Mouse (Mus musculus): ENCODE measurements around the gene Iqcf1. TPM values are rescaled to one million over a fixed set of nuclear protein-coding genes. Genes with fewer than 3 reads are reported as not detected.

Gene Iqcf1
- polyA plus RNA-seq, 1 experiment = not detected

DNA sequence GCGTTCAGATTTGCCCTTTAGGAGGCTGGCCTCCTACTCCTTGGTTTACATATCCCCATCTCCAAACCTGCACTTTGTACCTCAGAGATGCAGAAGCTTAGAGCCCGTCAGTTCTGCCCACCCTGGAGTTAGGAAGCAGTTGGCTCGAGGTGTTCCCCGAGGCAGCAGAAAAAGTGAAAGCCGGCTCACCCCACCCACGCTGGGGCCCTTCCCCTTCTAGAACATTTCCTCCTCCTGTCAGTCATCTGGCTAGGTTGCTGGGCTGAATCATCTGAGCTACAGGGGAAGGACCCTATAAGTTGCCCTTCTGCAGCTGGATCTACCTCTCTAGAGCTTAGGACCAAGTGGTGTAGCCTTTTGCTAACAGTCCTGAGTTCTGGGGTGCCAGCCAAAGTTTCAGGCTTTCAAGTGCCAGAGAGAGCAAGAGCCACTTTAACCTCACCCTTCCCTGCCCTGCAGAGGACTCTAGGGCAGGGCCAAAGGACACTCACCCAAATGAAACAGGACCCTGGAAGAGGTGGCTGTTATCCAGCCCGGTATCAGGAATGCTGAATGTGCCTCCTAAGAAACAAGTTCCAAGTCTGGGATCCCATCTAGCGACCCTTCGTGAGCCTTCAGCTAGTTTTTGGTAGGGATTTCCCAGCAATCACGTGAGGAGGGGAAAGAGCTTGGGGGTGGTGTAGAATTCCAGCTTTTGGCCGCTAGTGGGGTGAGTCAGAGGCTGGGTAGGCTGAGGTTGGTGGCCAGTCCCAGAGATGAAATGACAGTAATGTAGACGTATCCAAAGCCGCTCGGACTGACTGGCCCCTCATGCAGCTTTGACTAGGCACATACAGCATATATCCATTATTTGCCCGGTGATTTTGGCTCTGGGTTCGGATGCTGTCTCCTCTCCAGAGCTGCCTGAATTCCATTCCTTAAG lies 23.5 kb upstream of the Iqcf1 start:
- Histone ChIP-seq H3K9me3 (ENCODE audit: control insufficient read depth, low read length) (no peaks in the 10 kb centered on the region), H3K27me3 (ENCODE audit: control insufficient read depth) (no peaks in the 10 kb centered on the region), H3K36me3 (ENCODE audit: control insufficient read depth) (peaks cover 20% of the 10 kb centered on the region), H3K4me1 (ENCODE audit: control insufficient read depth) (peaks cover 46% of the 10 kb centered on the region), H3K4me3 (replicated peaks) (peak overlapping the region; percentile 69)
- no peak for TF ChIP-seq TAL1 (IDR thresholded peaks at IDR 0.05; ENCODE audit: low read length)
- TF ChIP-seq GATA1 (IDR thresholded peaks at IDR 0.05; ENCODE audit: low read length) = no peak

DNA sequence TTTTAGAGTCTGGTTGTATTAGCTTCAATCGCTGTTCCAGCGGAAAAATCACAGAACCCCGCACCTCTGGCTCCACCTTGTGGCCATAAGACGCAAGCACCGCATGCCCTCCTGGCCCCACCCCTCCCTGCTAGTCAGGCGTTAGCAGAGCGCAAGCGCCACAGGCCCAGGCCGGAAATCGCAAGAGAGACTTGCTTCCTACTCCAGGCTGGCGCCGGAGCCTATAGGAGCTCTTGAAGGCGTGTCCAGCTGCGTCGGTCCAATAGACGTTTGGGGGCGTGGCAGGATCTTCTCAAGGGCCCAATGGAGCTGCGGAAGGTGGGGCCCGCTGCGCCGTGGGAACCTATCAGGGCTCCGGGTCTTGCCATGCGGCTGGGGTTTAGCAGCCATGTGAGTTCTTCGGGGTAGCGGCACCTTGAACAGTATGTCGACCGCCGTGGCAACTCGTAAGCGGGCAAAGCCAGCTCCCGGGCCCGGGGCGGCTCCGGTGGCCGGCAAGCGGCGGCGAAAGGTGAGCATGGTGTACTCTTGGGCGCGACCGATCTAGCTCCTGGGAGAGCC lies 22.8 kb upstream of the Iqcf1 start, which contains the start of gene Parp3:
Parp3 (minus strand) TSS at position 26 of the 561 bp plus-strand sequence.
- Histone ChIP-seq H3K4me1 (ENCODE audit: control insufficient read depth) (peaks cover 46% of the 10 kb centered on the region), H3K27me3 (ENCODE audit: control insufficient read depth) (no peaks in the 10 kb centered on the region), H3K4me3 (replicated peaks) (peak within 1 kb of the TSS; percentile 69), H3K9me3 (ENCODE audit: control insufficient read depth, low read length) (no peaks in the 10 kb centered on the region), H3K36me3 (ENCODE audit: control insufficient read depth) (peaks cover 25% of the 10 kb centered on the region)
- TF ChIP-seq GATA1 (IDR thresholded peaks at IDR 0.05; ENCODE audit: low read length) (no peak), TAL1 (IDR thresholded peaks at IDR 0.05; ENCODE audit: low read length) (no peak)

DNA sequence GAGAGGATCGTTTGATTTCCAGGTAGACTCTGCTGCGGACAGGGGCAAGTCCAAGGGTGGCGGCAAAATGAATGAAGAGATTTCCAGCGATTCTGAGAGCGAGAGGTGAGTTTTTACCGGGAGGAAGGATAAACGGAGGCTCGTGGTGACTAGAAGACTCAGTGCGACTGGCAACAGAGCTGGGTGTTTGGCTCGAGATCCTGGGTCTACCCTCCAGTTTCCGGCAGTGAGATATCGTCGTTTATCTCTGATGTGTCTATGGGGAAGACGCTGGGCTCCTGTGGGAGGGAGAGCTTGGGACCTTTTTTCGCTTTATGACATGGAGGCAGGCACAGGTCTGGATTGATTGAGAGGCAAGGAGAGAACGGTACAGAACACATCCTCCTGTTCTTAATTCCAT lies 22.1 kb upstream of the Iqcf1 start:
- Histone ChIP-seq H3K4me3 (replicated peaks) (peak overlapping the region; percentile 69), H3K4me1 (ENCODE audit: control insufficient read depth) (peaks cover 46% of the 10 kb centered on the region), H3K27me3 (ENCODE audit: control insufficient read depth) (no peaks in the 10 kb centered on the region), H3K9me3 (ENCODE audit: control insufficient read depth, low read length) (no peaks in the 10 kb centered on the region), H3K36me3 (ENCODE audit: control insufficient read depth) (peaks cover 27% of the 10 kb centered on the region)
- TF ChIP-seq TAL1 (IDR thresholded peaks at IDR 0.05; ENCODE audit: low read length) (no peak), GATA1 (IDR thresholded peaks at IDR 0.05; ENCODE audit: low read length) (no peak)

DNA sequence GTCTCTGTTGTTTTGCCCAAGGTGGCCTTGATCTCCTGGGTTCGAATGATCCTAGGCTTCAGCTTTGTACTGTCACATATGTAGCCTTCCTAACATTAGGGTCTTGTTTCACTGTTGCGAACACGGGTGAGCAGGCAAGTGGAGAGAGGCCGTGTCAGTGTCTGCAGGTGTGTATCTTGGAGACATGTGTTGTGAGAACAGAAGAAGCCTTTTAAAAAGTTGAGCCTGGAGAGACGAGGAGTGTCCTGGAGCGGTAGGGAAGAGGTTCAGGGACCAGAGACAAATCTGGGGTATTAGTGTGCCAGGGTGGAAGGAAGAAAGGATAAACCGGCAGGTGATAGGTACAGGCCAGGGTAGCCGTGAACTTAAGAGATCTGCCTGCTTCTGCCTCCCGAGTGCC lies 21.7 kb upstream of the Iqcf1 start:
- no peak for TF ChIP-seq TAL1 (IDR thresholded peaks at IDR 0.05; ENCODE audit: low read length)
- no peak for TF ChIP-seq GATA1 (IDR thresholded peaks at IDR 0.05; ENCODE audit: low read length)
- Histone ChIP-seq H3K4me3 (replicated peaks) (peak overlapping the region; percentile 69), H3K27me3 (ENCODE audit: control insufficient read depth) (no peaks in the 10 kb centered on the region), H3K4me1 (ENCODE audit: control insufficient read depth) (peaks cover 46% of the 10 kb centered on the region), H3K36me3 (ENCODE audit: control insufficient read depth) (peaks cover 32% of the 10 kb centered on the region), H3K9me3 (ENCODE audit: control insufficient read depth, low read length) (no peaks in the 10 kb centered on the region)

DNA sequence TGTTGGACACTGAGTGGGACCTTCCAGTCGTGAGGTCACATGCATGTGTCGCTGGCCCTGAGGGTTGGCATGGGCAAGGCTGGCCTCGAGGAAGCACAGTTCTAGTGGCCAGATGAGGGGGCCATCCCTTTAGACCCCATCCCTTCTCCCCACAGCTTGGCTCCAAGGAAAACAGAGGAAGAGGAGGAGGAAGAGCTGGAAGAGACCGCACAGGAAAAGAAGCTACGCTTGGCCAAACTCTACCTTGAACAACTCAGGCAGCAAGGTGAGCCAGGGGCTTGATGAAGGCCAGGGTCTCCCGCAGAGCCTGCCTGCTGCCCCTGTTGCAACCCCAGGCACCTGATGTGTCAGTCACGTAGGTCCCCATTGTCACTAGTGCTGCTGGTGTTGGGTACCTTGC lies 19.2 kb upstream of the Iqcf1 start:
- Histone ChIP-seq H3K4me3 (replicated peaks) (no peak overlapping the region), H3K9me3 (ENCODE audit: control insufficient read depth, low read length) (no peaks in the 10 kb centered on the region), H3K27me3 (ENCODE audit: control insufficient read depth) (no peaks in the 10 kb centered on the region), H3K4me1 (ENCODE audit: control insufficient read depth) (peaks cover 31% of the 10 kb centered on the region), H3K36me3 (ENCODE audit: control insufficient read depth) (peaks cover 56% of the 10 kb centered on the region)
- TF ChIP-seq GATA1 (IDR thresholded peaks at IDR 0.05; ENCODE audit: low read length) (no peak), TAL1 (IDR thresholded peaks at IDR 0.05; ENCODE audit: low read length) (no peak)

DNA sequence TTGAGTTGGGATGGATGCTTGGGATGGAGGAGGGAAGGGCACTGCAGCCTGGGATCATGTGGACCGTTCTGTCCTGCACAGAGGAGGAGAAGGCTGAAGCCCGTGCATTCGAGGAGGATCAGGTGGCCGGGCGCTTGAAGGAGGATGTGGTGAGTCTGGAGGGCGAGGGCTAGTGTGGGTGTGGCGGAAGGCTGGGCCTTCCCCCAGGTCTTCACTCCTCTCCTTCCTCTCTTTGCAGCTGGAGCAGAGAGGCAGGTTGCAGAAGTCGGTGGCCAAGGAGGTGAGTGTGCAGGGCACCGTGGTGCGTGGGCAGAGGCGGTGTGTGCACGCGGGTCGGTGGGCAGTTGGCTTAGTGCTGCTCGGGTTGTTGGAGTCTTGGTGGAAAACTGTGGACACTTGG lies 18.7 kb upstream of the Iqcf1 start:
- Histone ChIP-seq H3K27me3 (ENCODE audit: control insufficient read depth) (no peaks in the 10 kb centered on the region), H3K4me1 (ENCODE audit: control insufficient read depth) (peaks cover 25% of the 10 kb centered on the region), H3K9me3 (ENCODE audit: control insufficient read depth, low read length) (no peaks in the 10 kb centered on the region), H3K36me3 (ENCODE audit: control insufficient read depth) (peaks cover 61% of the 10 kb centered on the region), H3K4me3 (replicated peaks) (no peak overlapping the region)
- TF ChIP-seq GATA1 (IDR thresholded peaks at IDR 0.05; ENCODE audit: low read length) = no peak
- TF ChIP-seq TAL1 (IDR thresholded peaks at IDR 0.05; ENCODE audit: low read length) = no peak

DNA sequence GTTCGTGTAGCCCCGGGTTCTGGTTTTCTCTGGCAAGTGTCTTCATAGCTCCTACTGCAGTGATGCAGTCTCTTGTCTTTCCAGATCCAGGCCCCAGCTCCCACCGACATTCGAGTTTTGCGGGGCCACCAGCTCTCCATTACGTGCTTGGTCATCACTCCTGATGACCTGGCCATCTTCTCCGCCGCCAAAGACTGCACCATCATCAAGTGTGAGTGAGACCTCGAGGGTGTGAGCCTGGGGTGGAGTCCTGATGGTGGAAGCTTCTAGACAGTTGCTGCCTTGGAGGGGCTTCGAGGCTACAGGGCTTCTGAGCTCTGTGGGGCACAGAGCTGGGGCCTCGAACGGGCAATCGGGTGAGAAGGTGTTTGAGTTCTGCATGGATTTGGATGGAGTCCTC lies 18.1 kb upstream of the Iqcf1 start:
- H3K36me3 ChIP-seq (ENCODE audit: control insufficient read depth) = peaks cover 61% of the 10 kb centered on the region
- no peak overlapping the region for H3K4me3 ChIP-seq (replicated peaks)
- H3K9me3 ChIP-seq (ENCODE audit: control insufficient read depth, low read length) = no peaks in the 10 kb centered on the region
- no peak for TF ChIP-seq GATA1 (IDR thresholded peaks at IDR 0.05; ENCODE audit: low read length)
- no peak for TF ChIP-seq TAL1 (IDR thresholded peaks at IDR 0.05; ENCODE audit: low read length)
- peaks cover 19% of the 10 kb centered on the region for H3K4me1 ChIP-seq (ENCODE audit: control insufficient read depth)
- no peaks in the 10 kb centered on the region for H3K27me3 ChIP-seq (ENCODE audit: control insufficient read depth)

DNA sequence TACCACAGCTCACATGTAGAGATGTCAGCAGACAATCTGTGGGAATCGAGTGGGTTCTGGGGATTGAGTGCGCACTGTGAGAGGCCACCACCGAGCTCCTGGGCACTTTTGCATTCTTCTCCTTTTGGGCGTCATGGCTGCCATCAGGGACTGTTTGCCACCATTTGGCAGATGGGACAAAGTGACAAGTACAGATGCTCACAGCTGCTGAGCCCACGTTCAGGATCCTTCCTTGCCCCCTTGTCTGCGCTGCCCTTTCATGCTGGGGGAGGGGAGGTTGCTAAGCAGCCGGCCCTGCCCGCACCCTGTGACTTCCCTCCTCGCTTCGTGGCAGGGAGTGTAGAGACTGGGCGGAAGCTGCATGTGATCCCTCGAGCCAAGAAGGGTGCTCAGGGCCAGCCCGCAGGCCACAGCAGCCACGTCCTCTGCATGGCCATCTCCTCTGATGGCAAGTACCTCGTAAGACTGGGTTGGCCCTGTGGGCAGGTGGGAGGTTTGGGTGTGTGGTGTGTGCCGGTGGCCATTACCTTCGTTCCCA lies 17.1 kb upstream of the Iqcf1 start:
- Histone ChIP-seq H3K9me3 (ENCODE audit: control insufficient read depth, low read length) (no peaks in the 10 kb centered on the region), H3K4me3 (replicated peaks) (no peak overlapping the region), H3K4me1 (ENCODE audit: control insufficient read depth) (peaks cover 9% of the 10 kb centered on the region), H3K36me3 (ENCODE audit: control insufficient read depth) (peaks cover 61% of the 10 kb centered on the region), H3K27me3 (ENCODE audit: control insufficient read depth) (no peaks in the 10 kb centered on the region)
- TF ChIP-seq TAL1 (IDR thresholded peaks at IDR 0.05; ENCODE audit: low read length) (no peak), GATA1 (IDR thresholded peaks at IDR 0.05; ENCODE audit: low read length) (no peak)

DNA sequence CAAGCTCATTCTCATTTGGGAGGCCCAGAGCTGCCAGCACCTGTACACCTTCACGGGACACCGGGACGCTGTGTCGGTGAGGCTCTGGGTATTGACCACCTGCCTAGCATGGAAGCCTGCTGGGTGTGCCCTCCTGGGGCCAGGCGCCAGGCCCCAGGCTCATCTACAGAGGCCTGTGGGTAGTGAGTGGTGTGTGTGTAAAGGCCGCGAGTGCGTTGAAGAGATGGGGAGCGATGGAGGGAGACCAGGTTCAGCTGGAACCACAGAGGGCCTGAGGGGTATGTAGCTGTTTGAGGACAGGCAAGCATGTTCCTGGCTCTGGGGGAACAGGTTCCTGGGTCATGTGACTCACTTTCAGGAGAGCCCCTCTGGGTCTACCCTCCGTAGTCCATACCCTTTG lies 16.6 kb upstream of the Iqcf1 start:
- Histone ChIP-seq H3K4me3 (replicated peaks) (no peak overlapping the region), H3K9me3 (ENCODE audit: control insufficient read depth, low read length) (no peaks in the 10 kb centered on the region), H3K27me3 (ENCODE audit: control insufficient read depth) (no peaks in the 10 kb centered on the region), H3K4me1 (ENCODE audit: control insufficient read depth) (peaks cover 5% of the 10 kb centered on the region), H3K36me3 (ENCODE audit: control insufficient read depth) (peaks cover 61% of the 10 kb centered on the region)
- TF ChIP-seq GATA1 (IDR thresholded peaks at IDR 0.05; ENCODE audit: low read length) = no peak
- no peak for TF ChIP-seq TAL1 (IDR thresholded peaks at IDR 0.05; ENCODE audit: low read length)

All from erythroblast, embryonic 14.5 days (primary cell).